Mouse (Mus musculus) stomach, embryonic 16.5 days (tissue): ENCODE results near the gene Msi2. TPM values are rescaled to one million over a fixed set of nuclear protein-coding genes. Genes with fewer than 3 reads are reported as not detected.

Experiments
- ATAC-seq: fragments of 200-750 bp; cut with Nextera tagmentation; 2 replicates; pipeline ENCODE4 v1.8.0; 2017; ENCODE audit warnings: moderate number of reproducible peaks, moderate TSS enrichment; ENCODE audit not compliant: insufficient read depth, low FRiP score
- H3K27ac ChIP-seq: fragments of 300-500 bp; sonication (generic); 2 replicates; pipeline ENCODE4 v1.5.1; 2014; ENCODE audit warnings: low read length
- H3K27me3 ChIP-seq: fragments of 300-500 bp; sonication (generic); 2 replicates; pipeline ENCODE4 v1.6.1; 2014; ENCODE audit warnings: low read length, control low read depth, mixed read lengths; ENCODE audit not compliant: control insufficient read depth, insufficient read depth
- H3K36me3 ChIP-seq: fragments of 300-500 bp; sonication (generic); 2 replicates; pipeline ENCODE4 v1.6.1; 2014; ENCODE audit warnings: low read length; ENCODE audit not compliant: control insufficient read depth, insufficient read depth
- H3K4me1 ChIP-seq: fragments of 300-500 bp; sonication (generic); 2 replicates; pipeline ENCODE4 v1.6.1; 2014; ENCODE audit warnings: low read length, control low read depth, mixed read lengths; ENCODE audit not compliant: control insufficient read depth, insufficient read depth
- H3K4me2 ChIP-seq: fragments of 300-500 bp; sonication (generic); 2 replicates; pipeline ENCODE4 v1.6.1; 2014; ENCODE audit warnings: low read depth, low read length, mixed read lengths
- H3K4me3 ChIP-seq: fragments of 300-500 bp; sonication (generic); replicated peaks from 2 replicates; pipeline ENCODE4 v1.5.1; 2014; ENCODE audit warnings: mild to moderate bottlenecking, low read length
- H3K9ac ChIP-seq: fragments of 300-500 bp; sonication (generic); 2 replicates; pipeline ENCODE4 v1.6.1; 2014; ENCODE audit warnings: low read length
- H3K9me3 ChIP-seq: fragments of 300-500 bp; sonication (generic); replicated peaks from 2 replicates; pipeline ENCODE4 v1.6.1; 2016; ENCODE audit warnings: low read length, control low read depth; ENCODE audit not compliant: control insufficient read depth
- WGBS: fragments of 180-500 bp; shearing (Covaris S2); extraction: QIAGEN DNeasy Blood & Tissue Kit; methylation state at CpG from one replicate; pipeline ENCODE4 v1.1.7; 2014; 5-methylcytosine and 5-hydroxymethylcytosine counted together
- polyA plus RNA-seq: library from polyadenylated mRNA; unstranded; fragments of >200 nt; fragmentation: Nextera tagmentation; extraction: Ambion mirVana; gene quantifications from 2 replicates; pipeline ENCODE4 v1.2.1, GENCODE M21; 2015

The Msi2 gene
- polyA plus RNA-seq, 1 experiment from 2014 or later: 11.7 TPM

DNA sequence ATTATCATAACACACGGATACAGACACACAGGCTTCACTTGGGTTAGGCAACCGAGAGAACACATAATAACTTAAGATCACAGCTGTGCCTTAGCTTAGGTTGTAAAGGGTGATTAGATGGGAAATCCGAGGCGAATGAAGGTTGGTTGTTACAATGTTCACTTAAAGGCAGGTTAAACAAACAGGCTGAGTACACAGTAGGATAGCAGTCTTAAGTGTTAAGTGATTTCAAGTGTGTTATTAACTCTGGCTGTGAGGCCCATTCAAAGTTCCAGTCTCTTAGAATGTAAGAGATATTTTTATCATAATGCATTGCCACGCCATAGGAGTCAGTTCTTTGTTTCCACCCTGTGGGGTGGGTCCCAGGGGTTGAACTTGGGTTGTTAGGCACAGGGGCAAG, 383.4 kb downstream of the Msi2 start:
- no peaks in the 10 kb centered on the region for H3K27me3 ChIP-seq
- no peak overlapping the region for H3K4me3 ChIP-seq
- H3K36me3 ChIP-seq: no peaks in the 10 kb centered on the region
- ATAC-seq: peak; percentile 53; the same call in 1 of the 2 replicates
- H3K4me1 ChIP-seq: peaks cover 17% of the 10 kb centered on the region; the same call in 1 of the 2 replicates
- no peak overlapping the region for H3K9ac ChIP-seq
- H3K27ac ChIP-seq: peak overlapping the region; percentile 58
- H3K4me2 ChIP-seq: 0 out of 2 replicates have a peak overlapping the region, but pooled peaks have one; percentile 8
- 44% methylated on average over 5 of the region's 5 CpGs for WGBS
- H3K9me3 ChIP-seq: no peaks in the 10 kb centered on the region

- Histone ChIP-seq H3K27me3 (no peaks in the 10 kb centered on the region), H3K36me3 (no peaks in the 10 kb centered on the region), H3K4me1 (peaks cover 23% of the 10 kb centered on the region), H3K9ac (no peak overlapping the region), H3K27ac (no peak overlapping the region), H3K4me3 (no peak overlapping the region), H3K4me2 (no peak overlapping the region), H3K9me3 (no peaks in the 10 kb centered on the region)
- WGBS: 85% methylated on average over 8 of the region's 8 CpGs
- no peak for ATAC-seq
These were observed 385.9 kb downstream of the Msi2 start for GRCm38 (mm10) chr11:88332309-88332934.

- H3K4me2 ChIP-seq: no peak overlapping the region
- WGBS: 88% methylated on average over 8 of the region's 8 CpGs
- ATAC-seq: no peak
These were observed 386.6 kb downstream of the Msi2 start for GRCm38 (mm10) chr11:88331722-88332121.

DNA sequence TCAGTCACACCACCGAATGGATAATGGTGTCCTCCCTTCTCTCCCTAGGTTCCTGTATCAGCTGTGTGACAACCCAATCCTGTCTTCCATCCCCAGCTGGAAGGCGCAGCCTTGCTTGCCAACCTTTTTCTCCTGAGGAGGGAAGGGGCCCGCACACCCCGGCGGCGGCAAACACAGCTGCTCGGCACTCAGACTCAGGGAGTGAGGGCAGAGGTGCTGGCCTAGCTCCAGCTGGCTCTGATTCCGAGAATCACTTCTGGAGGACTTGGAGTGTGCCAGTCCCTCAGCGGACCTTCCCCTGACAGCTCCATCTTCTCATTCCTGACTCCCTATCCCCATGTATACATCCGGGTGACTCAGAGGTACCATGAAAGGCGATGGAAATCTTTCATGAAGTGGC, 387.5 kb downstream of the Msi2 start:
- no peaks in the 10 kb centered on the region for H3K27me3 ChIP-seq
- 0 out of 2 replicates have a peak overlapping the region, but pooled peaks have one; percentile 9 for H3K27ac ChIP-seq
- H3K9me3 ChIP-seq: no peaks in the 10 kb centered on the region
- 26% methylated on average over 11 of the region's 11 CpGs for WGBS
- H3K4me2 ChIP-seq: no peak overlapping the region
- peak; percentile 53; the same call in 1 of the 2 replicates for ATAC-seq
- no peak overlapping the region for H3K9ac ChIP-seq
- no peak overlapping the region for H3K4me3 ChIP-seq
- H3K4me1 ChIP-seq: peaks cover 23% of the 10 kb centered on the region
- H3K36me3 ChIP-seq: no peaks in the 10 kb centered on the region

More at GRCm38 (mm10) chr11:88331722-88332121, 386.6 kb downstream of the Msi2 start:
- H3K9me3 ChIP-seq: no peaks in the 10 kb centered on the region
- H3K9ac ChIP-seq: no peak overlapping the region
- no peaks in the 10 kb centered on the region for H3K27me3 ChIP-seq
- no peaks in the 10 kb centered on the region for H3K36me3 ChIP-seq
- H3K4me3 ChIP-seq: no peak overlapping the region
- peaks cover 23% of the 10 kb centered on the region for H3K4me1 ChIP-seq
- H3K27ac ChIP-seq: no peak overlapping the region

DNA sequence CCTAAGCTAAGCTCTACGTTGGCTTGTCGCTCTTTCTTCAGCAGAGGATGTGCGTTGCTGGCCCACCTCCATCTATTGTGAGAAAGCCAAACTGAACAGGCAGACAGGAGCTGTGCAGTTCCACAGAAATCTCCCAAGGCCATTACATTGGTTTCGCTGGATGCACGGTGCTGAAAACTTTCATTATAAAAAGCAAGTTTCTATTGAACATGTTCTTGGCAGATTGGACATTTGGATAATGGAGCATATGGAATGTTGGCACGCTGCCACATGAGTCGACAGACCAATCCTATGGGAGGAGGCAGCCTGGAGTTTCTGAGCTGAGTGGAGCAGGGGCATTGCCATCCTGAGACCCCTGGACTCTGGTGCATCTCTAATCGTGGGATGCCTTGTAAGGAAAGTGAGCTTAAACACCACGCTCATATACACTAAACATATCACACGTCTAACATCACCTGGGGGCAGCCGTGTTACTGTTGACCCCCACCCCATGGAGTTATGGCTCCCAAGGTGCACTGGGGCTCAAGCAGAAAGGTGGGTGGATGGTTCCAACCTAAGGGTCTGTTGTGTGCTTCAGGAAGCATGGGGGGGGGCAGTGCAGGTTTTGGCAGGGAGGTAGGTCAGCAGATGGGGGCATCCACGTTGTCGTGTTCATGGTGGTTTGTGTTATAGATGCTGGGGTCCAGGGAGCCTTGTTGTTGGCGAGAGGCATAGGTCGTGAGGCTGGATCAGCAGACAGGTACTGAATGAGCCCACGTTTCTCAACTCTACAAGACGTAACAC, 389.3 kb downstream of the Msi2 start:
- Histone ChIP-seq H3K36me3 (no peaks in the 10 kb centered on the region), H3K4me3 (no peak overlapping the region), H3K27ac (no peak overlapping the region), H3K27me3 (no peaks in the 10 kb centered on the region), H3K4me1 (peaks cover 20% of the 10 kb centered on the region), H3K9me3 (no peaks in the 10 kb centered on the region), H3K9ac (no peak overlapping the region), H3K4me2 (no peak overlapping the region)
- WGBS: 68% methylated on average over 17 of the region's 17 CpGs
- 0 out of 2 replicates have a peak, but pooled peaks have one; percentile 27 for ATAC-seq

GRCm38 (mm10) chr11:88327016-88327415, 391.3 kb downstream of the Msi2 start:
- Histone ChIP-seq H3K4me1 (peaks cover 17% of the 10 kb centered on the region), H3K27ac (no peak overlapping the region), H3K4me3 (no peak overlapping the region), H3K4me2 (no peak overlapping the region), H3K9me3 (no peaks in the 10 kb centered on the region), H3K27me3 (no peaks in the 10 kb centered on the region), H3K36me3 (no peaks in the 10 kb centered on the region), H3K9ac (no peak overlapping the region)
- 31% methylated on average over 4 of the region's 4 CpGs for WGBS
- no peak for ATAC-seq

GRCm38 (mm10) chr11:88318850-88319249, 399.5 kb downstream of the Msi2 start:
- 73% methylated on average over 5 of the region's 5 CpGs for WGBS
- Histone ChIP-seq H3K4me1 (peaks cover under 1% of the 10 kb centered on the region; the same call in 1 of the 2 replicates), H3K9ac (no peak overlapping the region), H3K27ac (no peak overlapping the region), H3K4me3 (no peak overlapping the region), H3K9me3 (no peaks in the 10 kb centered on the region), H3K36me3 (no peaks in the 10 kb centered on the region), H3K4me2 (no peak overlapping the region), H3K27me3 (no peaks in the 10 kb centered on the region)
- no peak for ATAC-seq

DNA sequence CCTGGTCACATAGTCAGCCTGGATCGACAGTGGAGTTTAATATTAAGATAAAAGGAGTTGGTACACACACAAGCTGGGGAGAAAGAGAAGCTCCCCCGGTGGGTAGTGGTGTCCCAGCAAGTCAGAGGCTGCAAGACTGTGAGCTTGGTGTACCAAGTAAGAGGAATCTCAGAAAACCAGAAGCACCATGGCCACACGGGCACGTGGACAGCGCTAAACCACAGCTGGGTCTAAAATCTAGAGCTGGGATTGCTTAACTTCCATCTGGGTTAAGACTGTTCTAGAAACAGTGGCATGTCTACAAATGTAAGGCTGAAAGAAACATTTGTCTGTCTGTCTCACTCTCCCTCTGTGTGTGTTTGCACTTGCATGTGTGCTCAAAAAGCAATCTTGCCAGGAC, 402.9 kb downstream of the Msi2 start:
- ATAC-seq: no peak
- no peaks in the 10 kb centered on the region for H3K36me3 ChIP-seq
- 75% methylated on average over 5 of the region's 5 CpGs for WGBS
- H3K9me3 ChIP-seq: no peaks in the 10 kb centered on the region
- no peak overlapping the region for H3K27ac ChIP-seq
- no peak overlapping the region for H3K4me3 ChIP-seq
- peaks cover 5% of the 10 kb centered on the region; the same call in 1 of the 2 replicates for H3K4me1 ChIP-seq
- no peak overlapping the region for H3K9ac ChIP-seq
- no peak overlapping the region for H3K4me2 ChIP-seq
- no peaks in the 10 kb centered on the region for H3K27me3 ChIP-seq

DNA sequence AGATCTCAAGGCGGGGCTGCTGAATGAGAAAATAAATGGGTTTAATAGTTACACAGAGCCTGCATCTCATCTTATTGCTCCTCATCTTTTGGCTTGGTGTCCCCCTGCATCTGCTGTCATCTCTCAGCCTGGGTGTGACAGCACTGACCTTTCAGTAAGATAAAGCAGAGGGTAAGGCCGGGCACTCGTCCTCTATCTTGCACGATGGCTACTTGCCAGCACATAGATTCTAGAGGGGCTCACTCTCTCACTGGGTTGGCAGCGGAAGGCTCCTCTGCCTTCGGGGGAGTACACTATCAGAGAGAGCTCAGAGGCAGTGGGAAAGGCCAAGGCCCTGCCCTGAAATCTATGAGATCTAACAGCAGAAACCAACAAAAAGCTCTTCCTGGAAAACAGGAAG, 403.8 kb downstream of the Msi2 start:
- H3K4me3 ChIP-seq: no peak overlapping the region
- 48% methylated on average over 6 of the region's 6 CpGs for WGBS
- H3K27ac ChIP-seq: no peak overlapping the region
- no peaks in the 10 kb centered on the region for H3K27me3 ChIP-seq
- no peak overlapping the region for H3K9ac ChIP-seq
- no peaks in the 10 kb centered on the region for H3K36me3 ChIP-seq
- H3K4me2 ChIP-seq: no peak overlapping the region
- H3K9me3 ChIP-seq: no peaks in the 10 kb centered on the region
- peaks cover 5% of the 10 kb centered on the region; the same call in 1 of the 2 replicates for H3K4me1 ChIP-seq
- ATAC-seq: no peak
